Mouse (Mus musculus) gastrocnemius, postnatal 10 days (tissue): ENCODE measurements around the gene Tpm4. TPM values are rescaled to one million over a fixed set of nuclear protein-coding genes. Genes with fewer than 3 reads are reported as not detected.
A peak's percentile ranks its signal among the peaks of the same experiment; 100 is the strongest.
"Not testable (repeated sequence)": the region's sequence is repeated elsewhere in the genome, so short reads cannot be mapped to it uniquely, and the experiment has no call there.

Experiments used
- DNase-seq: peaks from one replicate; pipeline ENCODE4 v3.0.0; 2021; ENCODE audit warnings: mixed read lengths
- long read RNA-seq, 2 experiments: library from polyadenylated mRNA; stranded (forward); transcript quantifications; one replicate each; pipeline ENCODE4 v2.0.0; 2021
- total RNA-seq, 2 experiments: library from RNA; stranded (reverse); gene quantifications; 2 replicates each; pipeline ENCODE4 v1.2.3; 2021

Tpm4 gene
- 100 to 1,000 TPM; 115 to 142 TPM for total RNA-seq
- long read RNA-seq, experiment 1, transcript Tpm4-201 (8 exons, 2,128 nt), result major isoform, 226 of 235 reads
- long read RNA-seq, experiment 1, partial matches to known transcripts, result 7 of 235 reads
- long read RNA-seq, experiment 1, other reads (novel, unspliced or antisense), result 2 of 235 reads
- long read RNA-seq, experiment 2, transcript Tpm4-201 (8 exons, 2,128 nt), result major isoform, 188 of 205 reads
- long read RNA-seq, experiment 2, partial matches to known transcripts, result 3 of 205 reads
- long read RNA-seq, experiment 2, other reads (novel, unspliced or antisense), result 14 of 205 reads

- peak; percentile 69 for DNase-seq
These were observed at the start of gene Tpm4 for GRCm38 (mm10) chr8:72134756-72135445. Tpm4 (plus strand) TSS chr8:72134975.

DNA sequence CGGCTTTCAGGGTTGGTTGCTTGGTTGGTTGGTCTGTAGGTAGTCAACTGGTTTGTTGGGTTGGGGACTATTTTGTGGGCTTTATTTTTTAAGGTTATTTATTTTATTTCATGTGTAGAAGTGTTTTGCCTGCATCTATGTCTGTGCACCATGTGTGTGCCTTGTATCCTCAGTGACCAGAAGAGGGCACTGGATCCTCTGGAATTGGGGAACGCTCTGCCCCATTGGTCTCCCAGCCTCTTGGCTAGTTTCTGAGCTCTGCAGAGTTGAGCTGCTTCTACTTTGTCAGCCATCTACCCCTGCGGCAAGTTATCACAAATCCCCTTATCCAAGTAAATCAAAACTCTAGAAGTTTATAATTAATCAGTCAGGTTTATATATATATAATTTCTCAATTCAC is 47.2 kb upstream of the Tpm4 start:
- not testable (repeated sequence) for DNase-seq

DNA sequence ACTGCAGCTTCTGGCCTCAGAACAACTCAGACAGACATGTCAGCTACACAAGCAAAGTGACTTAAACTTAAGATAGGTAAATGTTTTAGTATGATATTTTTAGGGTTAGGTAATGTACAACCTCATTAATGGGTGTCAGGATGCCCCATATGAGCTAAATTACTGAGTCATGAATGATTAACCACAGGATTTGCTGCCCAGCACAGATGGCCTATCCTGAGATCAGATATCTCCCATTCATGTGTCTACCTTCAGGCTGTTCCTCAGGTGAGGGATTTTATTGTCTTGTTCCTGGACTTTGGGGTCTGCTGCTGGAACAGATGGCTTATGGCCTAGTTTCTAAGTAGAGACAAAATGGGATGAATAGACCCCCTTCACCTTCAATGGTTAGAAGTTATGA is 38.1 kb upstream of the Tpm4 start:
- DNase-seq, result not testable (repeated sequence)

DNA sequence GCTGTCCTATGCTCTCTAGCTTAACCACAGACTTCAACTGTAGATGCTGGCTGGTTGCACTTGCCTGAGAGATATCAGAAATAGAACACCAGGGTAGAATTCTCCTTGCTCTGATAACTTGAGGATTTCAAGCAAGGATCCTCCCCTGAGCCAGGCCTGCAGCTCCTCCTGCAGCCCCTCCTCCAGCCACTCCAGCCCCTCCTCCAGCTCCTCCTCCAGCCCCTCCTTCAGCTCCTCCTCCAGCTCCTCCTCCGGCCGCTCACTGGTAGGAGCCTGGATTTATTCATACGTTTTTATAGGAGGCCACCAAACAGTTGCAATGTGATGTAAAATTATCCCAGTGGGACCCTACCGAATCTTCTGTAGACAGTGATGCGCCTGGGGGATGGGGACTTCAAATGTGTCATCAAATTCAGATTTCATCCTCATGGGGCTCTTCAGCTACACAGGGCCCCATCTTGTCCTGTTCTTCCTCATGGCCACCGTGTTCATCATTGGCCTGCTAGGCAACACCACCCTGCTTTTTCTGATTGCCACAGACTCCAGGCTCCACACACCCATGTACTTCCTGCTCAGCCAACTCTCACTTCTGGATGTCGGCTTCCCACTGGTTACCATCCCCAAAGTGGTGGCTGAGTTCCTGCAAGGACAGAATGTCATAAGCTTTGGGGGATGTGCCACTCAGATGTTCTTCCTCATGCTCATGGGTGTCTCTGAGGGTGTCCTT is 35.2 kb upstream of the Tpm4 start:
- DNase-seq, result peak; percentile 39

GRCm38 (mm10) chr8:72105165-72105564 is 29.6 kb upstream of the Tpm4 start:
- DNase-seq, result no peak

DNA sequence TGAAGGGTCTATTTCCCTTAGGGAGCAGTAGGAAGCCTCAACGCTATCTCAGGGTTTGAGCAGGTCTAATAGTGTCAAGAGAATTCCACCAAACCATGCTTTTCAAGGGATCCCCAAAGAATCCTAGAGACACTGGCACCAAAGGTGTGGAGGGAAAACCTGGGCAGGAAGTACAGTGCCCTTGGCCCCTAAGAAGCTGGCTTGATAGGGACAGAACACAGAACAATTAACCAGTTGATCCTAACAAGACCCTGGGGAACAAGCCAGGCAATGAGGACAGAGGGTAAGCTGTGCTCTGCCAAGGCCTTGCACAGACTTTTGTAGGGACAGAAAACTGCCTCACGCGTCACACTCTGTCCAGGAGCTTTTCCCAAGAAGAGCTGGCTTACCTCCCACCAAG is 28.0 kb upstream of the Tpm4 start, which contains the start of gene Olfr374:
Gene Olfr374 (plus strand): TSS at position 301 of the 400 bp plus-strand sequence.
- no peak for DNase-seq

DNA sequence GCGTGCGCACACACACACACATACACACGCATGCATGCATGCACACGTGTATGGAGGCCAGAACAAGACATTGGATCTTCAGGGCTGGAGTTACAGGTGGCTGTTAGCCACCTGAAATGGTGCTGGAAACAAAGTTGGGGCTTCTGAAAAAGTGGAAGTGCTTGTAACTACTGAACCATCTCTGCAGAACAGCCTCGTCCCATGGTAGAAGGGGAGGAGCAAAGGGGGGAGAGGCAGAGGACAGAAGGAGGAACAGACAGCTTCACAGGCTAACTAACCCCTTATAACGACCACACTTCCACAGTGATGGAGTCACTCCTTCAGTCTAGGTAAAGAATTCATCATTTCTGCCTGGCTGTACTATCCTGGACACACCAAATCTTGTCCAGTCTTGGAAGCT is 23.9 kb upstream of the Tpm4 start:
- DNase-seq, result no peak

DNA sequence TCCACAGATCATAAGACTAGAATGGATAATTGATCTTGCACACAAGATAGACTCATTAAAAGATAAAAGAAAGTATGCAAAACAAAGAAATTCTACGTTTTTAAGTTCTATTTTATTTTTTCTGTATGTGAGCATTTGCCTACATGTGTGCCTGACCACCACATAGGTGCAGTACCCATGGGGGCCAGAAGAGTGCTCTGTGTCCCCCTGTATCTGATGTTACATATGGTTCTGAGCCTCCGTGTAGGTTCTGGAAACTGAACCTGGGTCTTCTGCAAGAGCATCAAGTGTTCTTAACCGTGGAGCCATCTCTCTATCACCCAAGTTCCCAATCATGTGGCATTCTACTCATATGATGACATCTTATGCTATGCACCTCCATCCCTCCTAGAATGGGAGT is 22.3 kb upstream of the Tpm4 start:
- DNase-seq, result no peak

DNA sequence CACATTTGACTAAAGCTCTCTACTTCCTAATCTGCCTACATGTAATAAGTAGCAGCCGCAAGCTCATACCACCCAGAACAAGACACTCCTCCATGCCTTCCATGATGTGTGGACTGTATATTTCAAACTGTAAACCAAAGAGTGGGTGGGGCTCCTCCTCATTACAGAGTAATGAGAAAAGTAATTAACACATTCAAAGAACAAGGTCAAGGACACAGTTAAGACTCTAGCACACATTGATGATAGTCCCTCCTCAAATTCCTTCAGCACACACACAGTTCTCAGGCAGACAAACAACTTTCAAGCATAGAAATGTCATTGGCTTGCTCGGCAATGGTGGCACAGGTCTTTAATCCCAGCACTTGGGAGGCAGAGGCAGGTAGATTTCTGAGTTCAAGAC is 19.6 kb upstream of the Tpm4 start:
- DNase-seq, result no peak

- DNase-seq, result no peak
These were observed 16.2 kb upstream of the Tpm4 start for GRCm38 (mm10) chr8:72118616-72119015.

DNA sequence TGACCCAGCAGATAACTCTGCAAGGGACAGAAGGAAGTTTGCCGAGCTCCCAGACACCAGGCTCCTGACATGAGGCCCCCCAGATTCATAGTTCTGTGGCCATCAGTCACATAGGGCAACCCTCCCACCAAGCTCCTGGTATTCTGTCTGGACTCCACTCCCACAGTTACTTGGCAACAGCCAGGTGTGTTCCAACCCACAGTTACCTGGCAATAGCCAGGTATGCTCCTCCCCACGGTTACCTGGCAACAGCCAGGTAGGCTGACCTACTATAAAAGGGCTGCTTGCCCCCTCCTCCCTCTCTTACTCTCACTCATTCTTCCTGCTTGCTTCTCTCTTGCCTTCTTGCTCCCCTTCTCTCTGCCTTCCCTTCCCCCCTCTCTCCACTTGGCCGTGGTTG is 13.3 kb upstream of the Tpm4 start:
- not testable (repeated sequence) for DNase-seq

- DNase-seq, result no peak
These were observed 12.8 kb upstream of the Tpm4 start for GRCm38 (mm10) chr8:72121997-72122396.

DNA sequence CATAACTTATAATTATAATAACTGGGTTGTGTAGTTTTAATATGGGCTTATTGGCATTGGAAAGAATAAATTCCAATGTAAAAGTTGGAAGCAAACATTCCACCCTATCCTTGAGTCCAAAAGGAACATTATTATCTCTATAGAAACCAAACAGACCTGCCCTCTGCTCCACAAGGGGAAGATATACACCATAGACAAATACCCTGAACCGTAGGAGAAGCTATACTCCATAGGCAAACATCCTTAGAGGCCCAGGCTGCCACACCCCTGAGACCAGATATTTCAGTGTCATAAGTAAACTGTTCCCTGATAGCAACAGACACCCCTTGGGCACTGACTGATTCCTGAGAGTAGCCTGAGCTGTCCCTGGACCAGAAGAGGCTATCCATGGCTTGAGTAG is 6.9 kb upstream of the Tpm4 start:
- no peak for DNase-seq

DNA sequence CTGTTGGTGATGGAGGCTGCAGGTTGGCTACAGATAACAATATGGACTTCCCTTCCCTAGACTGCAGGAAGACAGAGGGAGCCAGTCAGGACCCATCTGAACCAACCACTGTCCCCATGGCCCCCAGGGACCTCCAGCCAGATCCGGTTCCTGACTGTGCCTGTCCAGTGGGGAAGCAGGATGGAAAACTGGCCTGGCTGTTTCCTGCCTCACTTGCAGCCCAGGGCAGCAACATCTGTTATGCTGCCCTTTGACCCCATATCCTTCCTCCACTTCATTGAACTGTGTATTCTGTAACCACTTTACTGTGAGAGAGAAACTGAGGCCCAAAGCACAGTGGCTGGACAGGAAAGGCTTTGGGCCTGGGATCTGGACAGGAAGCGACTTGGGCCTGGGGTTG is 3.5 kb upstream of the Tpm4 start:
- DNase-seq, result no peak

DNA sequence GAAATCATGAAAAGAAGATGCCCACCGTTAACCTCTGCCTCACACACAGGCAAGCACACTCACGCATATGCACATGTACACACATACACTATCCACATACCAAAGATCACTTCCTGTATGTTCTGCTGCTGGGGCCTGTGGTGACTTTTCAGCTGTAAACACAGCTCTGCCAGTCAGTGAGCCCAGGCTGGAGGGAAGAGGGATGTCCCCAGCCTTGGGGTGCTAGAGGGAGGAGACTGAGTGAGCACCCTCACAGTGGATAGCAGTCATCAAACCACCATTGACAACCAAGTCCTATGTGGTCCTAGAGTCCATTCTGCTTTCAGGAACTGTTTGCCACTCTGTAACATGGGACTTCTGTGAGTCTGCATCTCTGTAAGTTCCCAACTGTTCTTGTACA is 2.9 kb upstream of the Tpm4 start:
- no peak for DNase-seq

DNA sequence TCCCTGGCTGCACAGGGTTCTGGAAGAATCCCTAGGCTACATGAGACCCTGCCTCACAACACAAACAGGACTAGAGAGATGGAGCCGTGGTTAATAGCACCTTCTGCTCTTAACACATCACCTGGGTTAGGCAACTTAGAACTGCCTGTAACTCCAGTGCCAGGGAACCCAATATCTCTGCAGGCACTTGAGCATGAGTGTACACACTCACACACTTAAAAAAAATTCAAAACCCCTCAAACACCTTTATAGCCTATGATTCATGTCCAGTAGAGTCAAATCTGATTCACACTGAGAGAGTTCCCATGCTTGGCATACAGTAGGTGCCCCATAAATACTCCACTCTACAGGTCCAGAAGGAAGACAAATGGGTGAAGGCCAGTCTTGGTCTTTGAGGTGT is 2.4 kb upstream of the Tpm4 start:
- no peak for DNase-seq

DNA sequence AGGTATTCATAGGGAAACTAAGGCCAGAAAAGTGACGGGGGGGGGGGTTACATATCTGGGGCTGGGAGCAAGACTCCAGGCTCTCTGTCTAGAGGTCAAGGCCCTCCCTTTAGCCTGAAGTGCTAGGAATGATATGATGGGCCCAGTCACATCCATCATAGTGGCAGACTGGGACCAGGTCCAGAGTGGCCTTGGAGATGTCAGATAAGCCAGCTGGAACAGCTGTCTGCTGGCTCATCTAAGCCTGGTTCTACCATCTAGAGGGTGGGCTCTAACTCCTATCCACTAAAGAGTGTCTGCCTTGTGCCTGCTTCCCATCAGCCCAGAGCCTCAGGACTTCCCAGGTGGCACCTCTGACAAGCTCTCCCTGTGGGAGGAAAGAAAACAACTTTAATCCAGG is 1.9 kb upstream of the Tpm4 start:
- DNase-seq, result no peak

DNA sequence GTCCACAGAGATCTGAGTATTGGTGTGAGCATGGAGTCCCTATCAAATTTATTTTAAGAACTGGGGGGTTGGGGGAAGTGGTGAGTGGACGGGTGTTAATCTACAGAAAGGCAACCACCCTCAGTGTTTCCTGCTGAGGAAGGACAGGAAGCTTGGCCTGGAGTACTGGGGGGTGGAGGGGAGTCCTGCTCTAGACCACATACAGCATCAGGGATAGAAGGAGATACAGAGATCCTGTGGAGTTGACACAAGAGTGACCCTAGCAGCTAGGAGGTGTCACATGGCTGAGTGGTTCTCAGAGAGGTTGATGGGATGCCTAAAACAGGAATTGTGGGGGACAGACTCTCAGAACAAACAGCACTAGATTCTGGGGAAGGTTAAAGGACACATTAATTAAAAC is 1.3 kb upstream of the Tpm4 start:
- DNase-seq, result no peak

GRCm38 (mm10) chr8:72135446-72136301 is 899 bp downstream of the Tpm4 start:
- DNase-seq, result peak; percentile 54

DNA sequence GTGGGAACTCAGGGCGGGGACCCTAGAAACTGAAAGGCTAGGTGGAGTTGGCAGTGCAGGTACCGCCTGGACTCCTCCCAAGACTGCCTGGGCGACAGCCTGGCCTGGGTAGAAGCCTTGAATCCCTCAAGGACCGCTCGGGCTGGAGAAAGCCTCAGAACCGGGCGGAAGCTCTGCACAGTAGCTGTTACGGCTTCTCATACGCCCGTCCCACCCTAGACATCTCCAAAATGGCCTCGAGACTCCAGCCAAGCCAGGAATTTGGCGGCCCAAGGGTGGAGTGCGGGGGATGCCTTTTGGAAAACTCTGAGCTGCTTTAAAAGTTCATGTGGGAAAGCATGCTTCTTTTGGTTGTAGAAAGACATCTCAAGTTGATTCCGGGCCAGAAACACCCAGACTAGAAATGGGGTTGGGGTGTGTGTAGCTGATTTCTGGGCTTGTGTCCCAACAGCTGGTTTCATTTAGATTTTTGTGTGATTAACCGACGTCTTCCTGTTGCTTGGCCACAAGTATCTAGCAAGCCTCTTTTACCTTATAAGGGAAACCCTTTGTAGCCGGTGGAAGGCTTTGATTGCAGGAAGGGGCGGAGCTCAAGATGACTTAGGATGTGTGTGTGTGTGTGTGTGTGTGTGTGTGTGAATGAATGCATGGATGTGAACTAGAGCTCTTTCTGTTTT is 1.7 kb downstream of the Tpm4 start:
- DNase-seq, result peak; percentile 50

DNA sequence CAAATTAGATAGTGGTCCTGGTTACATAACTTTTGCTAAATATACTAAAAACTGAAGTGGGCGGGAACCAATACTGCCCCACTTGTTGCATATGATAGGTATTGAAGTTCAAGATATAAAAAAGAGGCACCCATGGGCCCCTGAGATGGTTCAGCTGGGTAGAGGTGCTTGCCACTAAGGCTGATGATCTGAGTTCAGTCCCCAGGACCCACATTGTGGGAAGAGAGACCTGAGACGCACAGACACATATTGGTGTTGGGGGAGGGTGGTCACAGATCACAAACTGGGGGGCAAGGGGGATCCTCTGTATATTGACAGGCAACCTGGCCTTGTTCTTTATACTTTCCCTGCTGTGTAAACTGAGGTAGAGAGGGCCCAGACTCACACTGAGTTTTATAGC is 2.7 kb downstream of the Tpm4 start:
- DNase-seq, result no peak

DNA sequence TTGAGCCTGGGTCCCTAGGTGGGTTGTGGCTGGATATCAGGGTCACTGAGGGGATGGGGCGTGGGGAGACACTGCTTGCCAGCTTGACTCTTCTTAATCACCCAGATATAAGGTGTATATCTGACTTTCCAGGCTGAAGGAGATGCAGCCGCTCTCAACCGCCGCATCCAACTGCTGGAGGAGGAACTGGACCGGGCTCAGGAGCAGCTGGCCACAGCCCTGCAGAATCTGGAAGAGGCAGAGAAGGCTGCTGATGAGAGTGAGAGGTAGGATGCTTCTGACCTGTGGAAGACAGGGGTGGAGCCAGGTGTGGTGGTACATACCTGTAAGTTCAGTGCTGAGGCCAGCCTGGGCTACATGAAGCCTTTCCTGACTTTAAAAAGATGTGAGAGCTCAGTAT is 3.7 kb downstream of the Tpm4 start:
- DNase-seq, result no peak
